Mouse (Mus musculus) limb, embryonic 15.5 days (tissue): ENCODE data around the gene Alg14. TPM values are rescaled to one million over a fixed set of nuclear protein-coding genes. Genes with fewer than 3 reads are reported as not detected.

Experiments used
- ATAC-seq: fragments of 200-750 bp; cut with Nextera tagmentation; 2 replicates; pipeline ENCODE4 v1.8.0; 2017; ENCODE audit warnings: low read depth, moderate TSS enrichment; ENCODE audit not compliant: insufficient number of reproducible peaks, low FRiP score, low TSS enrichment
- H3K27ac ChIP-seq: fragments of 300-500 bp; sonication (generic); 2 replicates; pipeline ENCODE4 v1.5.1; 2015; ENCODE audit warnings: moderate library complexity, mild to moderate bottlenecking, inconsistent platforms
- H3K27me3 ChIP-seq: fragments of 300-500 bp; sonication (generic); 2 replicates; pipeline ENCODE4 v1.6.1; 2015; ENCODE audit warnings: inconsistent platforms
- H3K36me3 ChIP-seq: fragments of 300-500 bp; sonication (generic); 2 replicates; pipeline ENCODE4 v1.6.1; 2015; ENCODE audit warnings: inconsistent platforms
- H3K4me1 ChIP-seq: fragments of 300-500 bp; sonication (generic); 2 replicates; pipeline ENCODE4 v1.6.1; 2015; ENCODE audit warnings: inconsistent platforms
- H3K4me2 ChIP-seq: fragments of 300-500 bp; sonication (generic); 2 replicates; pipeline ENCODE4 v1.6.1; 2015; ENCODE audit warnings: mild to moderate bottlenecking, inconsistent platforms
- H3K4me3 ChIP-seq: fragments of 300-500 bp; sonication (generic); 2 replicates; pipeline ENCODE4 v1.5.1; 2015; ENCODE audit warnings: mild to moderate bottlenecking, inconsistent platforms
- H3K9ac ChIP-seq: fragments of 300-500 bp; sonication (generic); 2 replicates; pipeline ENCODE4 v1.6.1; 2015; ENCODE audit warnings: inconsistent platforms
- H3K9me3 ChIP-seq: fragments of 300-500 bp; sonication (generic); 2 replicates; pipeline ENCODE4 v1.6.1; 2016; ENCODE audit warnings: inconsistent platforms
- WGBS: fragments of 180-500 bp; shearing (Covaris S2); methylation state at CpG from one replicate; pipeline ENCODE4 v1.1.7; 2015; 5-methylcytosine and 5-hydroxymethylcytosine counted together
- polyA plus RNA-seq: library from polyadenylated mRNA; unstranded; fragments of >200 nt; fragmentation: Nextera tagmentation; extraction: Ambion mirVana; gene quantifications from 2 replicates; pipeline ENCODE4 v1.2.1, GENCODE M21; 2015

Alg14 gene
- polyA plus RNA-seq, 1 experiment from 2014 or later, result 41.6 TPM

DNA sequence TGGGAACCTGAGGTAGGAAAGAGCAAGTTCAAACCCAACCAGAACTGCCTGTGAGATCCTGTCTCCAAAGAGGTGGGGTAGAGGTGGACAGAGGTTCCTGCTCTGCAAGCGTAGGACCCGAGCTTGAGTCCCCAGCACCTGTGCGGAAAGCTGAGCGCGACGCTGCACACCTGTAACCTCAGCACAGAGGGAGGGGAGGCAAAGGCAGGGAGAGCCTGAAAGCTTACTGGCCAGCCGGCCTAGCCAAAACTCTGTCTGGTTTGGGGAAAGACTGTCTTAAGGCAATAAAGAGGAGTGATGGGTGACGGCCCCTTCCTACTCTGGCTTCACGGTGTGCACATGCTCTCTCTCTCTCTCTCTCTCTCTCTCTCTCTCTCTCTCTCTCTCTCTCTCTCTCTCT lies 21.4 kb downstream of the Alg14 start:
- Histone ChIP-seq H3K36me3 (peaks cover 3% of the 10 kb centered on the region; the same call in 1 of the 2 replicates), H3K27ac (no peak overlapping the region), H3K9me3 (no peaks in the 10 kb centered on the region), H3K9ac (no peak overlapping the region), H3K4me1 (no peaks in the 10 kb centered on the region), H3K4me2 (no peak overlapping the region), H3K27me3 (no peaks in the 10 kb centered on the region), H3K4me3 (no peak overlapping the region)
- WGBS, result 62% methylated on average over 9 of the region's 9 CpGs
- no peak for ATAC-seq

DNA sequence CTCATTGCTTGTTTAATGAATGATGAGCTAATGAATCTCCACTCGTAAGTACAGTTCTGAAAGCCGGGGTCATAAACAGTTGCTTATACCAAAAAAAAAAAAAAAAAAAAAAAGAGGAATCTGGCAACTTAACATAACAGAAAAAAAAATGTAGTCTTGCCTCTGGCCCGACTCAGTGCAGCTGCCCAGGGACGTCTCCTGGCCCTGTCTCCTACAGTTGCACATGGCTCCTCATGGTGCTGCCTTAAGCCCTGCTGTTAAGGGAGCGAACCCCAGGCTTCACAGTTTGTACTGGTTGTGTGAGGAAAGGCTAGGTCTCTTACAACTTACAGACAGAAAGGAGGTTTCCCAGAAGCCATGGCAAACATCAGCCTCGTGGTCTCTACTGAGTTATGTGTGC lies 22.6 kb downstream of the Alg14 start:
- peaks cover 3% of the 10 kb centered on the region; the same call in 1 of the 2 replicates for H3K36me3 ChIP-seq
- no peaks in the 10 kb centered on the region for H3K9me3 ChIP-seq
- no peak for ATAC-seq
- no peaks in the 10 kb centered on the region for H3K4me1 ChIP-seq
- 67% methylated on average over 6 of the region's 6 CpGs for WGBS
- H3K4me3 ChIP-seq, result no peak overlapping the region
- no peaks in the 10 kb centered on the region for H3K27me3 ChIP-seq
- H3K9ac ChIP-seq, result no peak overlapping the region
- H3K4me2 ChIP-seq, result no peak overlapping the region
- no peak overlapping the region for H3K27ac ChIP-seq

DNA sequence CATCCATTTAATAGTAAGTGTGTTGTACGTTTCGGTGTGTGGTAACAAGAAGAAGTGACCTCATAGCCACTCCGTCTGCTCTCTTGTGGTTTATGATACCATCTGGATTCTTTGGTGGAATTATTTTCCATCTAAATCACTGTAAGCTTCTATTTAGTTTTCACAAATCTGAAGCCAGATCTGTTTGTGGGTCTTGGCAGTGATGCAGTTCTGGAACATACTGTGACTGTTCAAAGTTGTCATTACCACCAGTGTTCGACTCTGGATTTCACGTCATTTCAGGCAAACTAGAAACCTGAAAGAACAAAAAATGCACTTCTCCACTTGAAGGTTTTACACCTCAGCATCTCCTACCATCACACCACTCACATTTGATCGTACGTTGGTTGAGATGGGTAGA lies 23.9 kb downstream of the Alg14 start:
- Histone ChIP-seq H3K4me3 (no peak overlapping the region), H3K27ac (no peak overlapping the region), H3K4me2 (no peak overlapping the region), H3K9me3 (no peaks in the 10 kb centered on the region), H3K4me1 (peaks cover under 1% of the 10 kb centered on the region; the same call in 1 of the 2 replicates), H3K9ac (no peak overlapping the region), H3K27me3 (no peaks in the 10 kb centered on the region), H3K36me3 (peaks cover 3% of the 10 kb centered on the region; the same call in 1 of the 2 replicates)
- 74% methylated on average over 7 of the region's 7 CpGs for WGBS
- no peak for ATAC-seq

DNA sequence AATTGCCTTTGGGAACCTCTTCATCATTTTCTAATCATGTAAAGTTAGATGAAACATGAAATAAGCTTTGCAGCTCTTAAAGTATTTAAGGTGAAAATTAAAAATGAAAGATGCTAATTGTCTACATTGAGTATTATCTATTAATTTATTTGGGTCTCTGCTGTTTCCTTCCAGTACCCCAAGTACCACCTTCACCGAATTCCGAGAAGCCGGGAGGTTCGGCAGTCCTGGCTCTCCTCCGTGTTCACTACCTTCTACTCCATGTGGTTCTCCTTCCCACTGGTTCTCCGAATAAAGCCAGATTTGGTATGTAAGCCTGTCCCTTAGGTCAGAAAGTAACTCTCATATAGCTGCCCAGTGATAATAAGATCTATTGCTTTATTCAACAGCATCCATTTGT lies 28.3 kb downstream of the Alg14 start:
- peaks cover 8% of the 10 kb centered on the region; the same call in 1 of the 2 replicates for H3K36me3 ChIP-seq
- no peak overlapping the region for H3K4me3 ChIP-seq
- ATAC-seq, result no peak
- H3K9ac ChIP-seq, result no peak overlapping the region
- no peaks in the 10 kb centered on the region for H3K9me3 ChIP-seq
- 0 out of 2 replicates have a peak overlapping the region, but pooled peaks have one; percentile 11 for H3K27ac ChIP-seq
- H3K4me2 ChIP-seq, result no peak overlapping the region
- H3K4me1 ChIP-seq, result peaks cover 5% of the 10 kb centered on the region; the same call in 1 of the 2 replicates
- H3K27me3 ChIP-seq, result no peaks in the 10 kb centered on the region
- 86% methylated on average over 6 of the region's 6 CpGs for WGBS

DNA sequence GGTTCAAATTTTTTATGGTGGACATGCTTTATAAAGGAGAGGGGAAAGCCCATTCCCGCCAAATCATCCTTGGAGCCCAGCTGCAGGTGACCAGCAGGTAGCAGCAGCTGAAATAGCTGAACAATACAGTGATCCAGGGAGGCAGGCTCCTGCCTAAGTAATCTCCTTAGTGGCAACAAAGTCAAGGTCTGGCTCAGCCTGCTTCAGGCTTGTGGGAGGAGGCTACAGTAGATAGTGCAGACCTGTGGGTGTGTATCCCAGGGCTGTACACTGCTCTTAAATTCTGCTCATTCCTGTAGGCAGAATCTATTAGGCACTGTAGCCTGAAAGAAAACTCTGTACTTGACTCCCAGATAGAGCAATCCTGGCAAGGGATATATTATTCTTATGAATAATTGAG lies 29.3 kb downstream of the Alg14 start:
- Histone ChIP-seq H3K36me3 (peaks cover 8% of the 10 kb centered on the region; the same call in 1 of the 2 replicates), H3K27ac (peak overlapping the region; percentile 59)

DNA sequence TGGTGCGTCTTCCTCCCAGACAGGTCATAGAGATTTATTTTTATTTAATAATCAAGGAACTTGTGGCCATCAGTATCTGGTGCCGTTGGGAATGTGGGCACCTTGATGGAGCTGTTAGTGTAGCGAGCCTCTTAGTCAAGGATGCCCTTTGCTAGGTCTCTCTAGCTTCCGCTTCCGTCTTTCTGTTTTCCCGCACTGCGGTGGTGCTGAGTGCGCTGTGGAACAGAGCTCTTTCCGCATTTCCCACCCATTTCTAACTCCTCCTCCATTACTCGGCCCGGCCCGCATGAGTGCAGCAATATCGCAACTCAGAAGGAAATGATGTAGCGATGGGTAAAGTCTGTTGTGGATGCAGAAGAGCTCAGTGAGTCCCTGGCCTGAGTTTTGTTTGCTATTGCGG lies 31.8 kb downstream of the Alg14 start:
- Histone ChIP-seq H3K36me3 (0 out of 2 replicates have a peak, but pooled peaks cover 5% of the 10 kb centered on the region), H3K27ac (no peak overlapping the region), H3K9ac (no peak overlapping the region), H3K9me3 (no peaks in the 10 kb centered on the region), H3K27me3 (no peaks in the 10 kb centered on the region), H3K4me1 (peaks cover 5% of the 10 kb centered on the region; the same call in 1 of the 2 replicates), H3K4me2 (no peak overlapping the region), H3K4me3 (no peak overlapping the region)
- 97% methylated on average over 15 of the region's 15 CpGs for WGBS
- no peak for ATAC-seq

More for the DNA sequence above, 29.3 kb downstream of the Alg14 start:
- H3K9ac ChIP-seq, result no peak overlapping the region
- no peak overlapping the region for H3K4me2 ChIP-seq
- H3K9me3 ChIP-seq, result no peaks in the 10 kb centered on the region
- peaks cover 5% of the 10 kb centered on the region; the same call in 1 of the 2 replicates for H3K4me1 ChIP-seq
- no peak overlapping the region for H3K4me3 ChIP-seq
- WGBS, result 78% methylated on average over 1 of the region's 1 CpGs
- H3K27me3 ChIP-seq, result no peaks in the 10 kb centered on the region
- no peak for ATAC-seq

DNA sequence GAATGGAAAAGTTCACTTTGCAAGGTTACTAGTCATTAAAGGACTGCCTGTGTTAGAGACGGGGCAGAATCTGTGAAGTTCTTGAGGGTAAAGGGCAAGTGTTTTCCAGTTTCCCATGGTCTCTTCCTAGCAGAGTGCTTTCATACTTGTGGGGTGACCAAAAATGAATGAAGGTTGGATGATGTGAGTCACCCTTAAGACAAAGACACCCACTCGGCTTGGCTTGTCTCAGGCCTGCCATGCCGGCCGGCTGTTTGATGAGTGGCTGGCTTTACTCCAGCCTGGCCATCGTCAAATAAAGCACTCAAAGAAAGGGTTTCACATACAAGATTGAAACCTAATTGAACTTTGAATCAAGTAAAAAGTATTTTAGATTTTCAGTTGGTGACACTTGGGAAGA lies 35.8 kb downstream of the Alg14 start:
- Histone ChIP-seq H3K9ac (no peak overlapping the region), H3K9me3 (no peaks in the 10 kb centered on the region), H3K27ac (no peak overlapping the region), H3K4me2 (no peak overlapping the region), H3K36me3 (0 out of 2 replicates have a peak, but pooled peaks cover 5% of the 10 kb centered on the region), H3K27me3 (no peaks in the 10 kb centered on the region), H3K4me3 (no peak overlapping the region), H3K4me1 (peaks cover 8% of the 10 kb centered on the region)
- no peak for ATAC-seq
- 78% methylated on average over 5 of the region's 5 CpGs for WGBS

DNA sequence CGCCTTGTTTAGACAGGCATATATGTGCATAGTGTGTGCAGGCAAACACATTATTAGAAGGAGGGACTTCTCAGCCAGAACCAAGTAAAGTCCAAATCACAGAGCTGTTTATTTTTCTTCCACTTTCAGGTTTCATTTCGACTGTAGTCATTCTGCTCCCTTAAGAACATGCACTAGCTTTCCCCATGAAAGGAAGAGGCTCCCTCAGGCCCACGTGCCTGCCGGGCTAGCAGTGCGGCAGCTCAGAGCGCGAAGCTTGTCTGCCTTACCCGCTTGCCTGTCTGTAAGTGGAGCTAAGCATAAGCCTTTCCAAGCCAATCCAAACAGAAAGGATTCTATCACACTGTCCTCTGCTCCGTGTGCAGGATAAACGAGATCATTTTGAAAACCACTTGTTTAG lies 38.1 kb downstream of the Alg14 start:
- Histone ChIP-seq H3K9ac (no peak overlapping the region), H3K4me1 (peaks cover 8% of the 10 kb centered on the region), H3K9me3 (no peaks in the 10 kb centered on the region), H3K4me2 (no peak overlapping the region), H3K27ac (peak overlapping the region; percentile 48; the same call in 1 of the 2 replicates), H3K4me3 (no peak overlapping the region), H3K36me3 (no peaks in the 10 kb centered on the region), H3K27me3 (no peaks in the 10 kb centered on the region)
- no peak for ATAC-seq
- 72% methylated on average over 10 of the region's 10 CpGs for WGBS

DNA sequence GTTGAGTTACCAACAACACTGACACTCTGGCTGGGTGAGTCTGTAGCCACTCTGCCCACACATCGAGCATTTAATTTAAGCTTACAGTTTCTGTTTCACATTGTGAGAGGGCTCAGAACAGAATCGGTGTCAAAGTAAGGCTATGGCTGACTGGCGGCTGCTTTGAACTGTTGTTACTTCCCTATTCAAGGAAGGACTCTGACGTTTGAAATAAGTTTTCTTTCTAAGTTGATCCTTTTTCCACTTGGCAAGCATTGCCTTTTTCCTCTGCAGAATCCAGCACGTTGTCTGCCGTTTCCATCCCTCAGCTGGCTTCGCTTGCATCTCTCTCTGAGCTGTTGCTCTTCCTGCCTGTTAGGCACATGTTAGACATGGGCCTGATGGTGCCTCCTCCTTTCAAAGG lies 38.7 kb downstream of the Alg14 start:
- Histone ChIP-seq H3K27ac (peak overlapping the region; percentile 48; the same call in 1 of the 2 replicates), H3K9me3 (no peaks in the 10 kb centered on the region), H3K36me3 (no peaks in the 10 kb centered on the region), H3K27me3 (no peaks in the 10 kb centered on the region), H3K4me3 (no peak overlapping the region), H3K4me2 (no peak overlapping the region), H3K4me1 (peaks cover 8% of the 10 kb centered on the region), H3K9ac (no peak overlapping the region)
- 55% methylated on average over 7 of the region's 7 CpGs for WGBS
- no peak for ATAC-seq

DNA sequence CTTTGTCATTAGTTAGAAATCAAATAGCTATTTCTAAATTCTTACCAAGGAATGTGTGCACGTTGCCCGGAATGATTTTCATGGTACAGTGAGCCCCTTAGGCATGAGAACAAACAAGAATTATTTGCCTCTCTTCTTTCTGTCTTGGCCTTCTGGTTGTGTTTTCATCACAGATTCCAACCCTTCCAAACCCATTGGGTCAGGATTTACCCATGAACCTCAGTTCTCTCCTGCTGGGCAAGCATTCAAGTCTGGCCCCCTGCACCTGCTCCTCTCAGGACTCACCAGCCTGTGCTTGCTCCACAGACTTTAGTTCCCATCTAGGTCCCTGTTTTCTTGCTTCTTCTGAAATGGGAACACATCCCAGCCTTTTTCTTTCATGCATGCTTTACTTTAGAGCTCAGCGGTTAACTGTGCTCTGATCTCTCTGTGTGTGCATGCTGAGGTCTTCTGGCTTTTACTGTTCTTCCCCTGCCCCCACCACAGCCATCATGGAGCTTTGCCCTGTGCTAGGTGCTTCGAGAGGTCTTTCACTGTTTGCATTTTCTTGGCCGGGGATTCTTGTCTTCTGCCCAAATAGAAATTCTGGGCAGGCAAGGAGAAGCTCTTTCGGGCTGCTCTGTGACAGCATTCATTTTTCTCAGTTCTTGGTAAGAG lies 44.8 kb downstream of the Alg14 start:
- ATAC-seq, result no peak

DNA sequence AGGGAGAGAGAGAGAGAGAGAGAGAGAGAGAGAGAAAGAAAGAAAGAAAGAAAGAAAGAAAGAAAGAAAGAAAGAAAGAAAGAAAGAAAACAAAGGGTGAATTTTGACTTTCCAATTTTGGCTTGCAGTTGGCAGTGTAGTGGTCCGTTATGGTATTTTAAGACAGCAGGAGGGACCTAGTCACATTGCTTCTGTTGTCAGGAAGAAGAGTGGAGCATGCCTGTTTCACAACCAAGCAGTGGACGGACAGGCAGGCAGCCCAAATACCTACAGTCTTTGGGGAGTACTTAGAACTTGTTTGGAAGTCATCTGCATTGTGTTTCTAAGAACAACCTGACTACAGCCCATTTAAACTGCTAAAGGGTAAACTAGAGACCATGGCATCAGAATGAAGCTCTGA lies 47.1 kb downstream of the Alg14 start:
- 28% methylated on average over 2 of the region's 2 CpGs for WGBS
- peaks cover 10% of the 10 kb centered on the region; the same call in 1 of the 2 replicates for H3K4me1 ChIP-seq
- no peaks in the 10 kb centered on the region for H3K36me3 ChIP-seq
- no peak overlapping the region for H3K9ac ChIP-seq
- no peak overlapping the region for H3K4me3 ChIP-seq
- ATAC-seq, result no peak
- H3K9me3 ChIP-seq, result no peaks in the 10 kb centered on the region
- H3K27ac ChIP-seq, result no peak overlapping the region
- H3K27me3 ChIP-seq, result no peaks in the 10 kb centered on the region
- no peak overlapping the region for H3K4me2 ChIP-seq

More for the DNA sequence above, 44.8 kb downstream of the Alg14 start:
- Histone ChIP-seq H3K4me1 (peaks cover 10% of the 10 kb centered on the region; the same call in 1 of the 2 replicates), H3K4me2 (no peak overlapping the region), H3K36me3 (no peaks in the 10 kb centered on the region), H3K27ac (no peak overlapping the region), H3K9ac (no peak overlapping the region), H3K4me3 (no peak overlapping the region), H3K27me3 (no peaks in the 10 kb centered on the region), H3K9me3 (no peaks in the 10 kb centered on the region)
- 78% methylated on average over 6 of the region's 6 CpGs for WGBS

DNA sequence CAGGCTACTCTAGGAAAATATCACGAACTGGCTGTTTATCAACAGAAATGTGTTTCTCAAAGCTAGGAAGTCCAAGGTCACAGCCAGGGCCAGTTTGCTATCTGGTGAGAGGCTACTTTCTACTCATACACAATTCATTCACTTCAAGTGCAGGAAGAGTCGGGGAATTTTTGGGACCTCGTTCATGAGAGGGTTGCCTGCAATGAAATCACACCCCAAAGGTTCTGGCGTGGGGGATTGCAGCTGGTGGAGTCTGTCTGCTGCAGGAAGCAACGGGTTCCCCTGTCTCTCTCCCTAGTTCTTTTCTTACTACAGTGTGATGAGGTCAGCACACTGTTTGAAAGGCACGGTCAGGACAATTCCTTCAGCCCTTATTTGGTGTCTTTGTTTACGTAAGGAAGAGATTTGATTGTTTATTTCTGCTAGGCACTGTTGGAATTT lies 48.8 kb downstream of the Alg14 start:
- H3K4me2 ChIP-seq, result no peak overlapping the region
- no peaks in the 10 kb centered on the region for H3K9me3 ChIP-seq
- peak overlapping the region; percentile 51 for H3K27ac ChIP-seq
- ATAC-seq, result no peak
- H3K9ac ChIP-seq, result no peak overlapping the region
- no peak overlapping the region for H3K4me3 ChIP-seq
- WGBS, result 42% methylated on average over 7 of the region's 7 CpGs
- H3K4me1 ChIP-seq, result peaks cover 22% of the 10 kb centered on the region
- no peaks in the 10 kb centered on the region for H3K36me3 ChIP-seq
- no peaks in the 10 kb centered on the region for H3K27me3 ChIP-seq
